Mouse (Mus musculus): ENCODE data around the gene E2f1. TPM values are rescaled to one million over a fixed set of nuclear protein-coding genes. Genes with fewer than 3 reads are reported as not detected.
A peak's percentile ranks its signal among the peaks of the same experiment; 100 is the strongest.

The E2f1 gene
- polyA plus RNA-seq, 1 experiment: 63.0 TPM

DNA sequence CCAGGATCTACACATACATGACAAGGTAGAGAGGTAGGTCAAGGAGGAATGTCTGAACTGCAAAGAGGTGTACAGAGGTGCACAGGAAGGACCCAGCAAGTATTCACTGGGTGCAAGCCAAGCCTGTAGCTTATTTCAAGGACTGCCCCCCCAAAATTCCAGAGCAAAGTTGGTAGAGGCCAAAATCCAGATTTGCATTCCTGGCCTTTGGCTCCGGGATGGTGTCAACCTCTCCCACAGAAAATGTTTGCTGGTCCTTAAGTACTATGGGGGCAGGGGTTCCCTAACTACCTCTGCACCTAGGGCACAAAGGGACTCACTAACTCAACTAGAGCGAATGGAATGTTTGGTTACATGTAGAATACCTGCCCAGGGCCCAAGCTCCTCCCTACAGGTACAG, 1.9 kb downstream of the E2f1 start:
- Histone ChIP-seq H3K4me1 (ENCODE audit: control insufficient read depth, insufficient read depth, low read length) (peaks cover 1% of the 10 kb centered on the region; the same call in 1 of the 2 replicates), H3K27ac (ENCODE audit: control insufficient read depth, insufficient read depth, low read depth, low read length, poor library complexity) (no peak overlapping the region), H3K4me3 (replicated peaks; ENCODE audit: control insufficient read depth, low read depth, low read length) (no peak overlapping the region)
- WGBS: 95% methylated on average over 2 of the region's 2 CpGs
- no peak for TF ChIP-seq POLR2A (IDR thresholded peaks at IDR 0.05; ENCODE audit: borderline replicate concordance, control insufficient read depth, low read depth, low read length)
- no peak for TF ChIP-seq CTCF (IDR thresholded peaks at IDR 0.05; ENCODE audit: control insufficient read depth, insufficient read depth, low read length)

- no peak overlapping the region for H3K27ac ChIP-seq (ENCODE audit: control insufficient read depth, insufficient read depth, low read depth, low read length, poor library complexity)
- 86% methylated on average over 8 of the region's 8 CpGs for WGBS
- H3K4me3 ChIP-seq (replicated peaks; ENCODE audit: control insufficient read depth, low read depth, low read length): no peak overlapping the region
- TF ChIP-seq CTCF (IDR thresholded peaks at IDR 0.05; ENCODE audit: control insufficient read depth, insufficient read depth, low read length): no peak
- no peak for TF ChIP-seq POLR2A (IDR thresholded peaks at IDR 0.05; ENCODE audit: borderline replicate concordance, control insufficient read depth, low read depth, low read length)
- peaks cover 1% of the 10 kb centered on the region; the same call in 1 of the 2 replicates for H3K4me1 ChIP-seq (ENCODE audit: control insufficient read depth, insufficient read depth, low read length)
Observed at GRCm38 (mm10) chr2:154566641-154567040, 3.1 kb downstream of the E2f1 start.

DNA sequence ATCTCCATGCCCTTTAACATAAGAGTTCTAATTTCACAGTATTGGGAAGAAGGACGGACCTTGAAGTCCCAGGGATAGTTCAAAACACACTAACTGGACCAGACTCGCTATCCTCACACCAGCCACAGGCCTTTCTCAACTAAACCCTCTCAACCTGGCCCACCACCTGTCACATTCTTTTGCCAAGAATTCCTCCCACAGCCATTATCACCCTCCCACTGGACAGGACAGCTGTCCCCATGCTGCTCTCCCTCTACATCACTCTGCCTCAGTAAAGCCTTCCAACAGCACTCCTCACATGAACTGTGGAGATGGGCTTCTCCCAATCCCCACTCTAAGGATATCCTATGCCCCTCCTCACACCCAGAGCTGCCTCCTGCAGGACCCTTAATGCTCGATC, 4.1 kb downstream of the E2f1 start:
- H3K27ac ChIP-seq (ENCODE audit: control insufficient read depth, insufficient read depth, low read depth, low read length, poor library complexity): no peak overlapping the region
- 88% methylated on average over 3 of the region's 3 CpGs for WGBS
- no peaks in the 10 kb centered on the region for H3K4me1 ChIP-seq (ENCODE audit: control insufficient read depth, insufficient read depth, low read length)
- no peak overlapping the region for H3K4me3 ChIP-seq (replicated peaks; ENCODE audit: control insufficient read depth, low read depth, low read length)
- no peak for TF ChIP-seq CTCF (IDR thresholded peaks at IDR 0.05; ENCODE audit: control insufficient read depth, insufficient read depth, low read length)
- TF ChIP-seq POLR2A (IDR thresholded peaks at IDR 0.05; ENCODE audit: borderline replicate concordance, control insufficient read depth, low read depth, low read length): no peak

DNA sequence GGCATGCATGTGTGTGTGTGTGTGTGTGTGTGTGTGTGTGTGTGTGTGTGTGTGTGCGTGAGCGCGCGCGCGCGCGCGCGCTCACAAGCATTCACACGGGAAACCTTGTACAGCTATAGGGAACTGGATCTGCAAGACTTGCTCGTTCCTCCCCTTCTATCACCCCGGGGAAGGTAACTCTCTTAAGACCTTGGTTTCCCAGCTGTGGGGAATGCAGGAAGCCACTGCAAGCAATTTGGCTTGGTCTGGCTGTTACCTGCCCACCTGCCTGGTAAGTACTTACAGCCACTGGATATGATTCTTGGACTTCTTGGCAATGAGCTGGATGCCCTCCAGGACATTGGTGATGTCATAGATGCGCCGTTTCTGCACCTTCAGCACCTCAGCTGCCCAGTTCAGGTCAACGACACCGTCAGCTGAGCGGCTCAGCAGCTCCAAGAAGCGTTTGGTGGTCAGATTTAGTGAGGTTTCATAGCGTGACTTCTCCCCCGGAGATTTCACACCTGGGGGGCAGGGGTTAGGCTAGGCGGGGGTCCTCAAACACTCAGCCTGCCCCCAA, 6.0 kb downstream of the E2f1 start:
- WGBS: 92% methylated on average over 18 of the region's 22 CpGs
- Histone ChIP-seq H3K27ac (ENCODE audit: control insufficient read depth, insufficient read depth, low read depth, low read length, poor library complexity) (no peak overlapping the region), H3K4me1 (ENCODE audit: control insufficient read depth, insufficient read depth, low read length) (no peaks in the 10 kb centered on the region), H3K4me3 (replicated peaks; ENCODE audit: control insufficient read depth, low read depth, low read length) (no peak overlapping the region)
- TF ChIP-seq POLR2A (IDR thresholded peaks at IDR 0.05; ENCODE audit: borderline replicate concordance, control insufficient read depth, low read depth, low read length) (no peak), CTCF (IDR thresholded peaks at IDR 0.05; ENCODE audit: control insufficient read depth, insufficient read depth, low read length) (no peak)

DNA sequence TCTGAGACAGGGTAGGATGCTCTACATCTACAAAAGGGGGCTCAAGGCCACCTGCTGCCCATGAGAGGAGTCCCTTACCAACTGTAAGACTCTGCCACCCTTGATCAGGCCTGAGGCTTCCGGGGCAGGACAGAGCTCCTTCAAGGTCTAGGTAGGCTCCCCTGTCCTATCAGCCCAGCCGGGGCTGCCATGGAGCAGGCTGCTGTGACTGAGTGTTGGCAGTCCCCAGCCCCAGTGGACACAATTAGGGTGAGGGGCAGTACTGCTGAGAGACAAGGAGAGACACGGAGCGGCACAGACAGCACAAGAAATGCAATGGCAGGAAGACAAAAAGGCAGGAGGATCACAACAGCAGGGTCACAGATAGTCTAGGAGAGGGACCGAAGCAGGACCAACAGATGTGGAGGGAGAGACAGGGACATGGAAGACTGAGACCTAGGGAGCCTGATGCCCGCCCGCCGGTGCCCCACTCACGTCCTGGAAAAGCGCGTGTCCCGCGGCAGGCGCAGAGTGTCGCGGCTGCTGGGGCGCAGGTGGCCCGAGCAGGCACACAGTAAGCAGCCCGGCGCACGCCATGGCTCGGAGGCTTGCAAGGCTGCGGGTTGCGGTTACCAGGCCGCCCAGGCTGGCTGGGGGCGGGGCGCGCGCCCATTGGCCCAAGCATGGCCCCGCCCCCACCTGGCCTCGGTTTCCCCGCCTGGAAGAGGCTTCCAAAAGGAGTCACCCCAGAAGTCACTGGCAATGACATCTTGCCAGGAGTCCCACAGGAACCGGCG, 11.2 kb downstream of the E2f1 start, which contains the start of gene Necab3:
TSS of gene Necab3 (minus strand) at position 627 of the 776 bp plus-strand sequence.
- WGBS: 5% methylated on average over 34 of the region's 34 CpGs
- TF ChIP-seq CTCF (IDR thresholded peaks at IDR 0.05; ENCODE audit: control insufficient read depth, insufficient read depth, low read length) (no peak), POLR2A (IDR thresholded peaks at IDR 0.05; ENCODE audit: borderline replicate concordance, control insufficient read depth, low read depth, low read length) (peak; percentile 26; the same call in 1 of the 2 replicates)
- Histone ChIP-seq H3K27ac (ENCODE audit: control insufficient read depth, insufficient read depth, low read depth, low read length, poor library complexity) (no peak within 1 kb of the TSS), H3K4me3 (replicated peaks; ENCODE audit: control insufficient read depth, low read depth, low read length) (no peak within 1 kb of the TSS), H3K4me1 (ENCODE audit: control insufficient read depth, insufficient read depth, low read length) (no peaks in the 10 kb centered on the region)

GRCm38 (mm10) chr2:154557184-154557832, 12.4 kb downstream of the E2f1 start:
- no peak for TF ChIP-seq POLR2A (IDR thresholded peaks at IDR 0.05; ENCODE audit: borderline replicate concordance, control insufficient read depth, low read depth, low read length)
- no peak for TF ChIP-seq CTCF (IDR thresholded peaks at IDR 0.05; ENCODE audit: control insufficient read depth, insufficient read depth, low read length)
- WGBS: 66% methylated on average over 5 of the region's 5 CpGs
- Histone ChIP-seq H3K4me3 (replicated peaks; ENCODE audit: control insufficient read depth, low read depth, low read length) (no peak overlapping the region), H3K4me1 (ENCODE audit: control insufficient read depth, insufficient read depth, low read length) (0 out of 2 replicates have a peak, but pooled peaks cover 1% of the 10 kb centered on the region), H3K27ac (ENCODE audit: control insufficient read depth, insufficient read depth, low read depth, low read length, poor library complexity) (no peak overlapping the region)

GRCm38 (mm10) chr2:154555235-154555634, 14.5 kb downstream of the E2f1 start:
- no peak overlapping the region for H3K4me3 ChIP-seq (replicated peaks; ENCODE audit: control insufficient read depth, low read depth, low read length)
- no peak overlapping the region for H3K27ac ChIP-seq (ENCODE audit: control insufficient read depth, insufficient read depth, low read depth, low read length, poor library complexity)
- peaks cover 2% of the 10 kb centered on the region; the same call in 1 of the 2 replicates for H3K4me1 ChIP-seq (ENCODE audit: control insufficient read depth, insufficient read depth, low read length)
- 91% methylated on average over 6 of the region's 6 CpGs for WGBS
- no peak for TF ChIP-seq CTCF (IDR thresholded peaks at IDR 0.05; ENCODE audit: control insufficient read depth, insufficient read depth, low read length)
- no peak for TF ChIP-seq POLR2A (IDR thresholded peaks at IDR 0.05; ENCODE audit: borderline replicate concordance, control insufficient read depth, low read depth, low read length)

DNA sequence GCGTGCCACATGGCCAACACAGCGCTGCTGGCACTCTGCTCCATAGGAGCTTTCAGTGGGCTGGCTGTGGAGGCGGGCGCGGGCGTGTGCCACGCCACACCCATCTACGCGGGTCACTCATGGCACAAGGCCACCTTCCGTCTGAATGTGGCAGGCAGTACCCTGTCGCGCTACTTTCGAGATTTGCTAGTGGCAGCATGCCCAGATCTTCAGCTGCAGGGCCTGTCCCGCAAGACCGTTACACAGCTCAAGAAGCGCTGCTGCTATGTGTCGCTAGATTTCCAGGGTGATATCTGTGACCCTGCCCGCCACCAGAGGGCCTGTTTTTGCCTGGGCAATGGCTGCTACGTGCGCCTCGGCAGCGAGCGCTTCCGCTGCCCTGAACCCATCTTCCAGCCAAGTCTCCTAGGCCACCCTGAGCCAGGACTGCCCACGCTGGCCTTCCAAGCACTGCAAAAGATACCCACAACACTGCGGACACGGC, 17.2 kb downstream of the E2f1 start:
- Histone ChIP-seq H3K4me1 (ENCODE audit: control insufficient read depth, insufficient read depth, low read length) (peaks cover 2% of the 10 kb centered on the region; the same call in 1 of the 2 replicates), H3K4me3 (replicated peaks; ENCODE audit: control insufficient read depth, low read depth, low read length) (peak overlapping the region; percentile 41), H3K27ac (ENCODE audit: control insufficient read depth, insufficient read depth, low read depth, low read length, poor library complexity) (no peak overlapping the region; the same call in 1 of the 2 replicates)
- WGBS: 18% methylated on average over 27 of the region's 27 CpGs
- peak; percentile 32; the same call in 1 of the 2 replicates for TF ChIP-seq POLR2A (IDR thresholded peaks at IDR 0.05; ENCODE audit: borderline replicate concordance, control insufficient read depth, low read depth, low read length)
- peak; percentile 78 for TF ChIP-seq CTCF (IDR thresholded peaks at IDR 0.05; ENCODE audit: control insufficient read depth, insufficient read depth, low read length)

Measured in bone marrow, adult 2 months (tissue).